Mouse (Mus musculus): ENCODE measurements around the gene Olfr1475. TPM values are rescaled to one million over a fixed set of nuclear protein-coding genes. Genes with fewer than 3 reads are reported as not detected.
"Not testable (repeated sequence)": the region's sequence is repeated elsewhere in the genome, so short reads cannot be mapped to it uniquely, and the experiment has no call there.

Gene Olfr1475
- total RNA-seq (2018; cell fraction: chromatin; rRNA removed) = not detected
- total RNA-seq (2018; cell fraction: cytosol; rRNA removed) = not detected
- total RNA-seq (2018; cell fraction: nucleus; rRNA removed) = not detected
- polyA plus RNA-seq (2018) = not detected in 3 replicates

DNA sequence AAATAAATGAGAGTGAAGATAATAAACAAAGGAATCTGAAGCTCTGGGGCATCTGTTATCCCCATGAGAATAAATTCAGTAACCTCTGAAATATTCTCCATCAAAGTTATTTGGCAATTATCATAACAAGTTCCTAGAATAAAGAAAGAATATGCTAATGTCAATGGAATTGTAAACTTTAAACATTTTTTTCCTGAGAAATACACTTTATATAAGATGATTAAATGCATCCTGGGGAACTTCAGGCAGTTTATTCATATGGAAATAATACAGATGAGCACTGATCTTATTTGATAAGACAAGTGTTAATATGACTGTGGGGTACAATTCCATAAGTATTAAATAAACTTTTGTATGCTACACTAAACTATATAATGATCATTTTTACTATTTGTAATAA, at the start of gene Olfr1475:
Gene Olfr1475 (minus strand): TSS at position 101 of the 400 bp plus-strand sequence.
- H3K4me3 ChIP-seq (ENCODE audit: inconsistent target) = no peak within 1 kb of the TSS
- no peak within 1 kb of the TSS for H3K27ac ChIP-seq
- no peaks in the 10 kb centered on the region for H3K79me2 ChIP-seq (ENCODE audit: inconsistent target)
- no peaks in the 10 kb centered on the region for H3K36me3 ChIP-seq (ENCODE audit: inconsistent target)

DNA sequence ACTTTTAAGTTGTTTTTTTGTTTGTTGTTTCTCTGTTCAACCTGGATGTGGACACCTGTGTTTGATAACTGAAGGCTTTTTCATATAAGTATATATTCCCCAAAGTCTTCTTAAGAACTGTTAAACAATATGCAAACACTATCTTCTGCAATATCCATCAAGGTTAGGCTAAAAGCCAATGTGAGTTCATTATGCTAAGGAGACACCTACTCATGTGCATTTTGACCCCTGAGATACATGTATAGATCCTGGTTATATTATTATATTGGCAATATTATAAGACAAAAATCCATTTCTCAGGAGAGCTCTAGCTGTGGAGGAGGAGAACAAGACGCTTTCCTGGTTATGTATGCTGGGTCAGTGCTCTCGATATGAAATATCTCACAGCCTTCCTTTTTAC, 47.6 kb upstream of the Olfr1475 start, which contains the start of gene Olfr1480:
Gene Olfr1480 (plus strand): TSS at position 301 of the 400 bp plus-strand sequence.
- Histone ChIP-seq H3K27ac (no peak within 1 kb of the TSS), H3K36me3 (ENCODE audit: inconsistent target) (no peaks in the 10 kb centered on the region), H3K79me2 (ENCODE audit: inconsistent target) (no peaks in the 10 kb centered on the region), H3K4me3 (ENCODE audit: inconsistent target) (no peak within 1 kb of the TSS)
- WGBS (ENCODE audit: missing documents) = 77% methylated on average over 2 of the region's 2 CpGs

DNA sequence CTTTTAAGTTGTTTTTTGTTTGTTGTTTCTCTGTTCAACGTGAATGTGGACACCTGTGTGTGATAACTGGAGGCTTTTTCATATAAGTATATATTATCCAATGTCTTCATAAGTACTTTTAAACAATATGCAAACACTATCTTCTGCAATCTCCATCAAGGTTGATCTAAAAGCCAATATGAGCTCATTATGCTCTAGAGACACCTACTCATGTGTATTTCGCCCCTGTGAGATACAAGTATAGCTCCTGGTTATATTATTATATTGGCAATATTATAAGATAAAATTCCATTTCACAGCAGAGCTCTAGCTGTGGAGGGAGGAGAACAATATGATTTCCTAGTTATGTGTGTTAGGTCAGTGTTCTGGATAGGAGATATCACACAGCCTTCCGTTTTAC, 20.2 kb upstream of the Olfr1475 start, which contains the start of gene Olfr1477:
Gene Olfr1477 (plus strand): TSS at position 301 of the 400 bp plus-strand sequence.
- WGBS (ENCODE audit: missing documents) = 67% methylated on average over 2 of the region's 3 CpGs
- Histone ChIP-seq H3K4me3 (ENCODE audit: inconsistent target) (no peak within 1 kb of the TSS), H3K27ac (no peak within 1 kb of the TSS), H3K36me3 (ENCODE audit: inconsistent target) (no peaks in the 10 kb centered on the region), H3K79me2 (ENCODE audit: inconsistent target) (no peaks in the 10 kb centered on the region)

DNA sequence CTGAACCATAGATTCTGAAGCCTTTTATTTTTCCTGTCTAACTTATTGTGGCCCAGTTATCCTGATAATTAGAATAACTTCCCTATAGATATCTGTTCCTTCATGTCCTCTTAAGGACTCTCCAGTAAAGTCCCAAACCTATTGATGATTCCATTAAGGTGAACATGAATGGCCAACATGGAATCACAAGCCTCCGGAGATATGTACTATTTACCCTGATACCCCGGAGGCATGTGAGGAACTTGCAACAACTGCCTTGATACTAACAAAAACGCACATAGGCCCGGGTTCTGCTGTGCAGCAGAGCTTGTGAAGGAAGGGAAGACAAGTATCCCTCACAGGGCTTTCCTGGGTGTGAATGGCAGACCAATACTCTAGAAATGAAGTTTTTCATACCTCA, 10.7 kb downstream of the Olfr1475 start, which contains the start of gene Olfr1474:
Gene Olfr1474 (plus strand): TSS at position 301 of the 400 bp plus-strand sequence.
- not testable (repeated sequence) for H3K36me3 ChIP-seq (ENCODE audit: inconsistent target); H3K27ac ChIP-seq; H3K79me2 ChIP-seq (ENCODE audit: inconsistent target); H3K4me3 ChIP-seq (ENCODE audit: inconsistent target)
- 82% methylated on average over 4 of the region's 4 CpGs for WGBS (ENCODE audit: missing documents)

DNA sequence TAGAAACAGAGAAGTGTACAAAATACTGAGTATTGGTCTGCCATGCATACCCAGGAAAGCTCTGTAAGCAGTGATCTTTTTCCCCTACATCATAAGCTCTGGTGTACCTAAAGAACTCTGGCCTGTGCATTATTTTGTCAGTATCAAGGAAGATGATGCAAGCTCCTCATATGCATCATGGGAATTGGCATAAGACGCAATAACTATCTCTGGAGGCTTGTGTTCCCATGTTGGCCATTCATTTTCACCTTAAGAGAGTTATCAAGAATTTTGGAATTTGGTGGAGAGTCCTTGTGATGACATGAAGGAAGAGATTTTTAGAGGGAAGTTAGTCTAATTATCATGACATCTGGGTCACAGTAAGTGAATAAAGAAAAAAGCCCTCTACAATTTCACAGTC, 24.0 kb downstream of the Olfr1475 start, which contains the start of gene Olfr1472:
Gene Olfr1472 (minus strand): TSS at position 101 of the 400 bp plus-strand sequence.
- WGBS (ENCODE audit: missing documents) = 75% methylated on average over 1 of the region's 1 CpGs
- H3K27ac ChIP-seq = no peak within 1 kb of the TSS
- H3K79me2 ChIP-seq (ENCODE audit: inconsistent target) = no peaks in the 10 kb centered on the region
- H3K36me3 ChIP-seq (ENCODE audit: inconsistent target) = no peaks in the 10 kb centered on the region
- H3K4me3 ChIP-seq (ENCODE audit: inconsistent target) = no peak within 1 kb of the TSS

DNA sequence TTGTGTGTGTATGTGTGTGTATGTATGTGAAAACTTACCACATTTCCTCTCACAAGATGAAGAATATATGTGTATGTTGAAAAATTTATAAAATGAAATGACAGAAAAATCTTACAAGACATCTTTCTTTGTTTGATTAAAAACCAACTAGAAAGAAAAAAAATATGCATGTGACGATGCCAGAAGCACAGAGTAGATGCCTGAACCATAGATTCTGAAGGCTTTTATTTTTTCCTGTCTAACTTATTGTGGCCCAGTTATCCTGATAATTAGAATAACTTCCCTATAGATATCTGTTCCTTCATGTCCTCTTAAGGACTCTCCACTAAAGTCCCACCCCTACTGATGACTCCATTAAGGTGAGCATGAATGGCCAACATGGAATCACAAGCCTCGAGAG, 36.9 kb downstream of the Olfr1475 start, which contains the start of gene Olfr1471:
Gene Olfr1471 (plus strand): TSS at position 301 of the 400 bp plus-strand sequence.
- not testable (repeated sequence) for H3K27ac ChIP-seq; H3K79me2 ChIP-seq (ENCODE audit: inconsistent target); H3K36me3 ChIP-seq (ENCODE audit: inconsistent target); H3K4me3 ChIP-seq (ENCODE audit: inconsistent target)
- 74% methylated on average over 2 of the region's 2 CpGs for WGBS (ENCODE audit: missing documents)

Other genes with a start within 250 kb of the Olfr1475 start
- gene Olfr1463, start 248.9 kb downstream of the Olfr1475 start, polyA plus RNA-seq (2018) = not detected in 3 replicates
- gene Olfr1465, start 164.7 kb downstream of the Olfr1475 start, polyA plus RNA-seq (2018) = not detected in 3 replicates
- not detected in 3 replicates for gene Olfr1466, start 141.3 kb downstream of the Olfr1475 start, polyA plus RNA-seq (2018)
- gene Olfr1467, start 118.0 kb downstream of the Olfr1475 start, polyA plus RNA-seq (2018) = not detected in 3 replicates
- gene Olfr1469, start 72.3 kb downstream of the Olfr1475 start, polyA plus RNA-seq (2018) = not detected in 3 replicates
- not detected in 3 replicates for gene Olfr1471, start 36.8 kb downstream of the Olfr1475 start, polyA plus RNA-seq (2018)
- gene Olfr1472, start 24.1 kb downstream of the Olfr1475 start, polyA plus RNA-seq (2018) = not detected in 3 replicates
- not detected in 3 replicates for gene Olfr1474, start 10.6 kb downstream of the Olfr1475 start, polyA plus RNA-seq (2018)
- gene Olfr1477, start 20.4 kb upstream of the Olfr1475 start, polyA plus RNA-seq (2018) = not detected in 3 replicates
- not detected in 3 replicates for gene Olfr1480, start 47.7 kb upstream of the Olfr1475 start, polyA plus RNA-seq (2018)
- not detected in 3 replicates for gene Olfr1484, start 103.3 kb upstream of the Olfr1475 start, polyA plus RNA-seq (2018)
- not detected in 3 replicates for gene Olfr1487, start 137.2 kb upstream of the Olfr1475 start, polyA plus RNA-seq (2018)
- gene Olfr1489, start 151.4 kb upstream of the Olfr1475 start, polyA plus RNA-seq (2018) = not detected in 3 replicates
- gene Olfr1490, start 170.9 kb upstream of the Olfr1475 start, polyA plus RNA-seq (2018) = not detected in 3 replicates
- not detected in 3 replicates for gene Olfr1491, start 217.1 kb upstream of the Olfr1475 start, polyA plus RNA-seq (2018)
- gene Olfr1493-ps1, start 243.1 kb upstream of the Olfr1475 start, polyA plus RNA-seq (2018) = not detected in 3 replicates